Comparison of ENCODE assay signal across 9 mouse cellular contexts in genomic region chr13:28770531-28770930, GRCm38 (mm10).
A peak's percentile ranks its signal among the peaks of the same experiment; 100 is the strongest.
DNase-seq lines count a peak whose midpoint lies in the region; ATAC-seq and TF ChIP-seq lines count a peak whose summit lies in the region.
"Had no signal": no experiment of that assay in that cellular context is flagged by ENCODE, and none has a peak within 500 bp of the region (broad histone marks: within the 10 kb centered on the region; RNA-seq: fewer than 3 reads in every experiment).

No protein-coding gene starts in this region.

- no peak for ATAC-seq in lung, postnatal 0 days
- ATAC-seq in forebrain, embryonic 16.5 days, result peak; percentile 54
- peak; percentile 30; the same call in 1 of the 2 replicates for ATAC-seq in hindbrain, postnatal 0 days

- H3K4me2 ChIP-seq in lung, postnatal 0 days (replicated peaks; ENCODE audit: low read depth, low read length), result peak overlapping the region; percentile 12; the same call in 1 of the 2 replicates
- peak overlapping the region; percentile 35 for H3K4me2 ChIP-seq in forebrain, embryonic 16.5 days (ENCODE audit: low read length)
- H3K4me2 ChIP-seq in hindbrain, postnatal 0 days (ENCODE audit: low read depth, low read length), result peak overlapping the region; percentile 25; the same call in 1 of the 2 replicates

- H3K4me3 ChIP-seq in lung, postnatal 0 days (ENCODE audit: low read depth, low read length), result no peak overlapping the region
- no peak overlapping the region for H3K4me3 ChIP-seq in forebrain, embryonic 16.5 days (replicated peaks; ENCODE audit: low read length)
- H3K4me3 ChIP-seq in hindbrain, postnatal 0 days (ENCODE audit: low read length), result no peak overlapping the region

- no peak for DNase-seq in lung, postnatal 0 days (ENCODE audit: low spot score)
- DNase-seq in lung, postnatal 25 days (ENCODE audit: low spot score), result no peak
- DNase-seq in hindbrain, postnatal 0 days (ENCODE audit: low spot score), result peak; percentile 51
- DNase-seq in skeletal muscle tissue, adult 2 months (ENCODE audit: low read depth, low spot score), result peak; percentile 30
- DNase-seq in embryo, embryonic 10.5 days (ENCODE audit: low spot score), result no peak
- DNase-seq in MN1 (ENCODE audit: low spot score), result no peak
- no peak for DNase-seq in liver
- DNase-seq: thymus, postnatal 36 days had no signal

- TF ChIP-seq EP300 in lung, postnatal 0 days (IDR thresholded peaks at IDR 0.05), result no peak

- TF ChIP-seq CTCF in lung, postnatal 0 days (IDR thresholded peaks at IDR 0.05), result no peak
- TF ChIP-seq CTCF in hindbrain, postnatal 0 days (IDR thresholded peaks at IDR 0.05; ENCODE audit: low read depth), result no peak

- H3K27me3 ChIP-seq in lung, postnatal 0 days (replicated peaks; ENCODE audit: insufficient read depth, low read length), result no peaks in the 10 kb centered on the region
- no peaks in the 10 kb centered on the region for H3K27me3 ChIP-seq in forebrain, embryonic 16.5 days (replicated peaks; ENCODE audit: control insufficient read depth, insufficient read depth, low read length)
- no peaks in the 10 kb centered on the region for H3K27me3 ChIP-seq in hindbrain, postnatal 0 days (ENCODE audit: insufficient read depth, low read length)

- H3K27ac ChIP-seq in lung, postnatal 0 days (ENCODE audit: low read length), result no peak overlapping the region
- H3K27ac ChIP-seq in forebrain, embryonic 16.5 days (ENCODE audit: low read length), result peak overlapping the region; percentile 58
- peak overlapping the region; percentile 56 for H3K27ac ChIP-seq in hindbrain, postnatal 0 days

- H3K9me3 ChIP-seq in lung, postnatal 0 days (ENCODE audit: low read length), result no peaks in the 10 kb centered on the region
- H3K9me3 ChIP-seq in forebrain, embryonic 16.5 days (ENCODE audit: control insufficient read depth, low read length), result no peaks in the 10 kb centered on the region
- H3K9me3 ChIP-seq in hindbrain, postnatal 0 days (ENCODE audit: low read length), result no peaks in the 10 kb centered on the region

- no peak overlapping the region for H3K9ac ChIP-seq in lung, postnatal 0 days (replicated peaks; ENCODE audit: low read depth)
- H3K9ac ChIP-seq in forebrain, embryonic 16.5 days (replicated peaks; ENCODE audit: low read depth, low read length), result peak overlapping the region; percentile 23; the same call in 1 of the 2 replicates
- no peak overlapping the region for H3K9ac ChIP-seq in hindbrain, postnatal 0 days (replicated peaks; ENCODE audit: low read length)

- no peaks in the 10 kb centered on the region for H3K36me3 ChIP-seq in lung, postnatal 0 days (ENCODE audit: insufficient read depth, low read length)
- H3K36me3 ChIP-seq in forebrain, embryonic 16.5 days (ENCODE audit: control insufficient read depth, insufficient read depth), result no peaks in the 10 kb centered on the region
- H3K36me3 ChIP-seq in hindbrain, postnatal 0 days (ENCODE audit: insufficient read depth, low read length), result no peaks in the 10 kb centered on the region

- no peaks in the 10 kb centered on the region for H3K4me1 ChIP-seq in lung, postnatal 0 days (ENCODE audit: insufficient read depth, low read depth, low read length)
- peaks cover 42% of the 10 kb centered on the region for H3K4me1 ChIP-seq in forebrain, embryonic 16.5 days (replicated peaks; ENCODE audit: control insufficient read depth, insufficient read depth, low read length)
- H3K4me1 ChIP-seq in hindbrain, postnatal 0 days (ENCODE audit: insufficient read depth, low read length), result peaks cover 29% of the 10 kb centered on the region

- WGBS in lung, postnatal 0 days, result 25% methylated on average over 13 of the region's 13 CpGs
- 19% methylated on average over 13 of the region's 13 CpGs for WGBS in forebrain, embryonic 16.5 days
- WGBS in hindbrain, postnatal 0 days, result 31% methylated on average over 13 of the region's 13 CpGs

Comparison
In these comparisons a context has a peak if more than half of its experiments do, and no peak if none do; other contexts are left out.
1. DNase-seq: peak in hindbrain, postnatal 0 days (single experiment) and skeletal muscle tissue, adult 2 months (single experiment); none in lung, postnatal 0 days (single experiment), lung, postnatal 25 days (single experiment), embryo, embryonic 10.5 days (single experiment), MN1 (single experiment) and liver (single experiment).
2. Peak in every context shown above with its lines, with median percentiles within 50 percentile points of each other: H3K4me2 ChIP-seq.